Mouse (Mus musculus) gastrocnemius, postnatal 25 days (tissue): ENCODE measurements around the gene Psg17. TPM values are rescaled to one million over a fixed set of nuclear protein-coding genes. Genes with fewer than 3 reads are reported as not detected.

Experiments used
- total RNA-seq, 2 experiments: library from RNA; stranded (reverse); gene quantifications; 1 replicate in 1 of 2; 2 replicates in 1 of 2; pipeline ENCODE4 v1.2.3; 2021

Psg17 gene
- total RNA-seq, 2 experiments from 2014 or later, result not detected

Other genes starting within 250 kb of the Psg17 start
- not detected for gene Psg23, start 205.1 kb downstream of the Psg17 start, total RNA-seq
- gene Psg21, start 164.9 kb downstream of the Psg17 start, total RNA-seq, result not detected
- not detected for gene Psg20, start 135.4 kb downstream of the Psg17 start, total RNA-seq
- not detected for gene Psg22, start 103.5 kb downstream of the Psg17 start, total RNA-seq
- not detected for gene Psg19, start 23.1 kb downstream of the Psg17 start, total RNA-seq
- gene Mill2, start 18.4 kb upstream of the Psg17 start, total RNA-seq, result 1 to 10 TPM; 2.8 to 3.4 TPM
- under 1 TPM; 0.51 to 0.67 TPM for gene Pglyrp1, start 49.7 kb upstream of the Psg17 start, total RNA-seq
- 1 to 10 TPM; 5.2 to 6.5 TPM for gene Ccdc61, start 88.8 kb upstream of the Psg17 start, total RNA-seq
- 1 to 10 TPM; 1.7 to 2.1 TPM for gene Nova2, start 104.3 kb upstream of the Psg17 start, total RNA-seq
- not detected for gene Nanos2, start 165.8 kb upstream of the Psg17 start, total RNA-seq
- gene Mypop, start 169.6 kb upstream of the Psg17 start, total RNA-seq, result 1 to 10 TPM; 4.3 to 4.9 TPM
- 10 to 100 TPM; 13.7 to 14.3 TPM for gene Irf2bp1, start 182.4 kb upstream of the Psg17 start, total RNA-seq
- gene Foxa3, start 201.9 kb upstream of the Psg17 start, total RNA-seq, result not detected
- 10 to 100 TPM; 56.6 to 59.4 TPM for gene Sympk, start 202.8 kb upstream of the Psg17 start, total RNA-seq
- not detected for gene Rsph6a, start 233.1 kb upstream of the Psg17 start, total RNA-seq